Mouse (Mus musculus): ENCODE measurements around the gene Dnm2. TPM values are rescaled to one million over a fixed set of nuclear protein-coding genes. Genes with fewer than 3 reads are reported as not detected.
"Not testable (repeated sequence)": the region's sequence is repeated elsewhere in the genome, so short reads cannot be mapped to it uniquely, and the experiment has no call there.

Gene Dnm2
- polyA plus RNA-seq, 1 experiment: 39.0 TPM

DNA sequence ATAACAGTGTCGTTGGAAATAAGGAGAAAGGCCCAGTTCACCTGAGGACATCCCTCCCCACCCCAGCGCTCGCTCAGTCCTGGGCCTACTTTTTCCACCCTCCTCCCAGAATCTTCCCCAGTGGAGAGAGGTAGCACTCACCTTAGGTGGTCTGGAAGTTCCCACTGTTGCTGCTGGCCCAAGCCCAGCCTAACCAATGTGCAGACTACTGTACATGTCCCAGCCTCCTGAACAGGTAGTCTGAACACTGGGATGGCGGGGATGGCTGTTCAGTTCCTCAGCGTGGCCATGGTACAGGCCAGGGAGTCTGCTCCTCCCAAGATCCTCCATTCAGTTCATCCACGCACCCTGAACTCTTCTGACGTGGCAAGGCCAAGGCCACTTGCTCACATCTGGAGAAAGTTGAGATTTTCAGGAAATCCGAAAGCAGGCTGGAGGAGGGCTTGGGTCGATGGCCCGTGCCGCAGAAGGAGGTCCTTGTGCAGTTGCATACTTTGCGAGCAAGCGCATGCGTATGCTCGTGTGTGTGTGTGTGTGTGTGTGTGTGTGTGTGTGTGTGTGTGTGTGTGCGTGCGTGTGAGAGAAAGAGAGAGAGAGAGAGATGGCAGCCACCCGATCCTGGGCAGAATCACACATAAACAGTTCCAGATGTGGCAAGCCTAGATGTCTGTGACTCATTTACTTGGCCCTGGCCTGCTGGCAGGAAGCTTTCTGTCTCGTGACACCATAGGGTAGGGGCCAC, 71.8 kb downstream of the Dnm2 start:
- peak overlapping the region; percentile 25; the same call in 1 of the 2 replicates for H3K4me3 ChIP-seq (ENCODE audit: insufficient read depth, low read depth, low read length)
- peak overlapping the region; percentile 68 for H3K27ac ChIP-seq (replicated peaks; ENCODE audit: low read depth, low read length)
- H3K4me1 ChIP-seq (ENCODE audit: control insufficient read depth, insufficient read depth, insufficient read length, low read length): peaks cover 8% of the 10 kb centered on the region

DNA sequence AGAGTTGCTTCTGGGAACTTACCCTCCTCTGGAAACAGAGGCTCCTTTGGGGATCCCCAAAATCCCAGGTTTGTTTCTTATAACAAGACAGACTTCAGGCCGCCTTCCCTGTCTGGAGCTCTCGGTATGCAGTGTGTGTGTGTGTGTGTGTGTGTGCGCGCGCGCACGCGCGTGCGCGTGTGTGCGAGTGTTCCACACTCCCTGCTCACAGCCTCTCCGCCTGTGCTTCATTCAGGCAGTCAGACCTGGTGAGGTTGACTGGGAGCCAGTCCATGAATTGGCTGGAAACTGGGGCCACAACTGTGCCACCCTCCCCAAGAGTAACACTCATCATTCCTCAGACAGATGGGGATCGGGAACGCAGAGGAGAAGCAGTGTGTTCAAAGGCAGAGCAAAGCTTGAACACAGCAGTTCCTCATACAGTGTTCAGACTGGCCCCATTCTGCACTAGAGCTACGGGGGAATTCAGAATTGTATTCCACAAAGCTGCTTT, 72.4 kb downstream of the Dnm2 start:
- H3K4me1 ChIP-seq (ENCODE audit: control insufficient read depth, insufficient read depth, insufficient read length, low read length): peaks cover 8% of the 10 kb centered on the region
- H3K4me3 ChIP-seq (ENCODE audit: insufficient read depth, low read depth, low read length): no peak overlapping the region
- peak overlapping the region; percentile 68 for H3K27ac ChIP-seq (replicated peaks; ENCODE audit: low read depth, low read length)

DNA sequence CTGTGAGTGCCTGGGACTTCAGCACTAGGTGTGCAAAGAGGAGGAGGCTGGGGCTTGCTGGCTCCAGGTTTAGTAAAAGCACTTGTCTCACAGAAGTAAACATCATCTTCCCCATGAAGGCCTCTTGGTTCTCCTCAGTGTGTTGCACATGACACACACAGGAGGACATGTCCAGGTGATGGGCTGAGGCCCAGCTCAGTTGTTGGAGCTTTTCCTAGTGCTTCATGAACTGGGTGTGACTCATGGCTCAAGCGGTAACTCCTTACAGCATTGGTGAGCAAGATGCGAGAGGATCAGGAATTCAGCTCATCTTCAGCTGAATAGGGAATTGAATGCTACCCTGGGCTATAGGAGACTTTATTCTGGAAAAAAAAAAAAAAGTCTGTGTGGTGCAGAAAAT, 73.0 kb downstream of the Dnm2 start:
- H3K27ac ChIP-seq (replicated peaks; ENCODE audit: low read depth, low read length): no peak overlapping the region

DNA sequence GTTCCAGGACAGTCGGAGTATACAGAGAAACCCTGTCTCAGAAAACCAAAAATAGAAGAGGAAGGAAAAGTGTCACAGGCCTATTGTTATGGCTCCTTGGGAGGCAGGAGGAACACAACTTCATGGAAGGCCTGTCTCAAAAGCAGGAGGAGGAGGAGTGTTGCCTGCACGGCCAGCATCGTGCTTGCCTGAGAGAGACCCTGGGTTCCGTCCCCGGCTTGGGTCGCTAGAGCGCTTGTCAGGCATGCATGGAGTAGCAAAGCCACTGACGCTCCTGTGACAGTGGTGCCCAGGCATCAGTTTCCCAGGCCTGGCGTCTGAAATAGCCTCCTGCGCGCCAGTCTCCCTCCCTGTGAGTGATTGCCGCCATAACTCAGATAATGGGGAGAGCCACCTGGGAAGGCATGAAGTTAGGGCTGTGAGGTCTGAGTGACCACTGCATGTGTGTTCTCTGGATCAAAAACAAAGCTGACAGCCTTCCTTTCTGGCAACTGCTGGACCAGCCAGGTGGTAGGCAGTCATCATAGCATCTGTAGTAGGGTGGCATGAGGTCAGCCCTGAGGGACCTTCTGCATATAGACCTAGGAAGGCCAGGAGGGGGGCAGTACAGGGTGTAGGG, 73.7 kb downstream of the Dnm2 start:
- peaks cover 8% of the 10 kb centered on the region for H3K4me1 ChIP-seq (ENCODE audit: control insufficient read depth, insufficient read depth, insufficient read length, low read length)
- no peak overlapping the region for H3K27ac ChIP-seq (replicated peaks; ENCODE audit: low read depth, low read length)
- H3K4me3 ChIP-seq (ENCODE audit: insufficient read depth, low read depth, low read length): no peak overlapping the region

More for the DNA sequence above, 73.0 kb downstream of the Dnm2 start:
- H3K4me1 ChIP-seq (ENCODE audit: control insufficient read depth, insufficient read depth, insufficient read length, low read length): peaks cover 8% of the 10 kb centered on the region
- H3K4me3 ChIP-seq (ENCODE audit: insufficient read depth, low read depth, low read length): no peak overlapping the region

DNA sequence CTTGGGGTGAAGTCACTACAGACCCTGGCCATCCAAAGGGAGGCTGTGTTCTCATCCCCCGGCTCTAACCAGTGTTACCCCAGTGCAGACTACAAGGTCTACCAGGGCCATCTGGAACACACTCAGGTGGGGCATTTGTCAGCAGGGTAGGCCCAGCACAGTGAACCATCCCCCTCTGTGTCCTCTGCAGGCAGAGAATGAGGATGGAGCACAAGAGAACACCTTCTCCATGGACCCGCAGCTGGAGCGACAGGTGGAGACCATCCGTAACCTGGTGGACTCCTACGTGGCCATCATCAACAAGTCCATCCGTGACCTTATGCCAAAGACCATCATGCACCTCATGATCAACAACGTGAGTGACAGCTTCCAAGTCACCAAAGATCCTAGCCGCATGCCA, 78.6 kb downstream of the Dnm2 start:
- Histone ChIP-seq H3K4me1 (ENCODE audit: control insufficient read depth, insufficient read depth, insufficient read length, low read length) (no peaks in the 10 kb centered on the region), H3K4me3 (ENCODE audit: insufficient read depth, low read depth, low read length) (no peak overlapping the region), H3K27ac (replicated peaks; ENCODE audit: low read depth, low read length) (no peak overlapping the region)

DNA sequence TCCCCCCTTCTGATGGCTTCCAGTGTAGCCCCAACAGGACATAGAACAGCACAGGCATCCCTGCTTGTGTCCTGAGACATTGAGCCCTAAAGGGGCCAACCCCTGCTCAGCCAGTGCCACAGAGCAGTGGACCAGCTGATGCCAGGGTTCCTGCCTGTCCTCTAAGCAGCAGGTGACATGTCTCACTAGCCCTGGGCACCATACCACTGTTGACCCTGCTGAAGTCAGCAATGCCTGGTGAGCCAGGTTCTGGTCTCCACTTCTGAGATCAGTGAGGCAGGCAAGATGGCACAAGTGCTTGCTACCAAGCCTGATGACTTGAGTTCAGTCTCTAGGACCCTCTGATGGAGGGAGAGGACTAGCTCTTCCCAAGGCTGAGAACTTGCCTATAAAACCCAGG, 81.1 kb downstream of the Dnm2 start:
- H3K4me1 ChIP-seq (ENCODE audit: control insufficient read depth, insufficient read depth, insufficient read length, low read length): peaks cover 4% of the 10 kb centered on the region; the same call in 1 of the 2 replicates
- H3K27ac ChIP-seq (replicated peaks; ENCODE audit: low read depth, low read length): no peak overlapping the region
- H3K4me3 ChIP-seq (ENCODE audit: insufficient read depth, low read depth, low read length): no peak overlapping the region

DNA sequence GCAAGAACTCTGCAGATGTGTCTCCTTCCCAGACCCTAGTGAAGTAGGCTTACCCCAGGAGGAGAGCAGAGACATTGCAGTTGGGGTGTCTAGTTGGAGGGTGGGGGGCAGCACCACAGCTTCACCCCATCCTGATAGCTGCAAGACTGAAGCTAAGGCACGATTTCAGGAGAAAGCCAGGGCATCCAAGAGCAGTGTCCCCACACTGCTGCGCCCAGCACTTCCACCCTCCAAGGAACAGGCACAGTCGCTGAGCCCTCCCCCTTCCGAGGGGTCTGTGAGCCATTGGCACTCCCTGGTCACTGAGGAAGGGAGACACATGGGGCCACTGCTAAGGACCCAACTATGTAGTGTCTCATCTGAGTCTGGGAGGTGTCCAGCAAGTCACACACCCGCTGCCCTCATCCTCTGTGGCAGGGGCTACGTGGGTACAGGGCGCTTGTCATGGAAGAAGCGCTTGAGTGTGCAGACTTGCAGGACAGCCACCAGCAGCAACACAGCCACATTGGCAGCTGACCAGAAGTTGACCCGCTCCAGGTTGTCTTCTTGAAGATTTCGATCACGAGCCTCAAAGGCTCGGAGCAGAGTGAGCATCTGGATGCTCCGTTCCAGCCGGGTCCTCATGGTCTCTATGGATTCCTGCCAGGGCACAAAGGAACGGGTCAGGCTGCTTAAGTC, 83.2 kb downstream of the Dnm2 start:
- no peak overlapping the region for H3K27ac ChIP-seq (replicated peaks; ENCODE audit: low read depth, low read length)
- peaks cover 4% of the 10 kb centered on the region; the same call in 1 of the 2 replicates for H3K4me1 ChIP-seq (ENCODE audit: control insufficient read depth, insufficient read depth, insufficient read length, low read length)
- no peak overlapping the region for H3K4me3 ChIP-seq (ENCODE audit: insufficient read depth, low read depth, low read length)

DNA sequence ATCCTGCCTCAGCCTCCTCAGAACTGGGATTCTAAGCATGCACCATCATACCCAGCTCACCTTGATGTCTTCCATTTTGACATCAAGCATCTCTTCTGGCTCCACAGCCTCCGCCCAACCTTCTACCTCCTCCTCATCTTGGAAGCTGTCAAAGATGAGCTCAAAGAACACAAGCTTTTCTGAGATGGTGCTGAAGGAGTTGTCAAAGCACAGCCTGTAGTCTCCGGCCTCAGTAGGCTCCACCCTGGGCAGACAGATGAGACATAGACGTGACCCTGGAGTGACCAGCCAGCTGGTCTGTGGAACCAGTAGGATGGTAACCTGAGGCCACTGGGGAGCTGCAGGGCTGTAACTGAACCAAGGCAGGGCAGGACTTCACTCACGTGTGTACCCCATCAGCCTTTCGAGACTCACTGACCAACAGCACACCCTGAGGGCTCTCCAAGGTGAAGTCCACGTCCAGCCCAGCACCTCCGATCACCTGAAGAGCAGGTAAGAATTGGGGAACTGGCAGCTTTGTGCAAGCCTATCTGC, 84.2 kb downstream of the Dnm2 start:
- peak overlapping the region; percentile 78 for H3K4me3 ChIP-seq (ENCODE audit: insufficient read depth, low read depth, low read length)

DNA sequence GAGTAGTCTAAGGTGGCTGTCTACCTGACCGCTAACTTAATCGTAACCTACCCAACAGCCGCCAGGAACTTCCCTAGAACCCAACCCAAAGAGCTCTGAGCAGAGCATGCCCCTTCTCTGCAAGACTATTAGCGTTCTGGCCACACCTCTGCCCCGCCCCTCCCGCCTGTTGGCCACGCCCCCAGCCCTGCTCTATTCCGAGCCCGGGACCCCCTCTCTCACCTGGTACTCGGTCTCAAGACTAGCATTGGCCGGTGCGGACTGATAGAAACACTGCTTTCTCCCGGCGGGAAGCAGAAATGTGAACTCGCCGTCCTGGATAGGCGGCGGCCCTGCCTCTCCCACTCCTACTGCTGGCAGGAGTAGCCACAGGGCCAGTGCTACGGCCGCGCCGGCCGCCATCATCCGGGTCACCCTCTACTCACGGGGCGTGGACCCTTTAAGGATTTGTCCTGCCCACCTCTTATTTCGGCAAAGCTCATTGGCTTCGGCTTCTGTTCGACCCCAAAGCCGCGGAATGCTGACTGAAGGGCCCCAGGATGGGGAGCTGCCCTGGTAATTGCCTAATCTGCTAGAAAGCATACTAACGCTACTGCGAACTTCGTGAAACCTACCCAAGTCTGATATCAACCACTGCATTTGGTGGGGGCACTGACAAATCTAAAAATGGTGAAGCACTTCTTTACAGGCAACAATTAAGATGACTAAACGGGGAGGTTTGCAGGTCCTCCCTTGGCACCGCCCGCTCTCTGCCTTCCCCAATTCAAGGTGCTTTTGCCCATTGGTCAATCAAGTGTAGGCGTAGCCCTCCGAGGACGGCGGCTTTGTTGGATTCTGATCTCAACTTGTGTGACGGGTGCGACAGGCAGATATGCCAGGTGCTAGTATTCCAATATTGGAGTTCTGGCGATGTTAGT, 85.3 kb downstream of the Dnm2 start, which contains the start of gene Tmed1:
Tmed1 (minus strand) TSS at position 481 of the 917 bp plus-strand sequence.
- Histone ChIP-seq H3K4me1 (ENCODE audit: control insufficient read depth, insufficient read depth, insufficient read length, low read length) (peaks cover 4% of the 10 kb centered on the region; the same call in 1 of the 2 replicates), H3K4me3 (ENCODE audit: insufficient read depth, low read depth, low read length) (peak within 1 kb of the TSS; percentile 78), H3K27ac (replicated peaks; ENCODE audit: low read depth, low read length) (peak within 1 kb of the TSS; percentile 94)

More for the DNA sequence above, 84.2 kb downstream of the Dnm2 start:
- H3K4me1 ChIP-seq (ENCODE audit: control insufficient read depth, insufficient read depth, insufficient read length, low read length): peaks cover 4% of the 10 kb centered on the region; the same call in 1 of the 2 replicates
- no peak overlapping the region for H3K27ac ChIP-seq (replicated peaks; ENCODE audit: low read depth, low read length)

DNA sequence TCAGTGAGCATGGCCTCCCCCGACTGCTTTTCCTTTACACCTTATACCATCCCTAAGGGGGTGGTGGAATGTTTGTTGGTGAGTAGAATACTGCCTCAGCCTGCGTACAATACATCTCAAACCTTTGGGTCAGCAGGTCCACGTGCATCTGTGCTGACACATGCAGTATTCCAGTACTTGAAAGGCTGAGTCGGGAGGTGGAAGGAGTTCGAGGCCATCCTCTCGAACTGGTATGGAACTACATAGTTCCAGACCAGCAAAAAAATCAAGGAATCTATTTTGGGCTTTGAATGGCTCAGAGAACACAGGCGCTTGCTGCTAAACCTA, 85.9 kb downstream of the Dnm2 start:
- no peak overlapping the region for H3K27ac ChIP-seq (replicated peaks; ENCODE audit: low read depth, low read length)
- peaks cover 4% of the 10 kb centered on the region; the same call in 1 of the 2 replicates for H3K4me1 ChIP-seq (ENCODE audit: control insufficient read depth, insufficient read depth, insufficient read length, low read length)
- H3K4me3 ChIP-seq (ENCODE audit: insufficient read depth, low read depth, low read length): peak overlapping the region; percentile 54

DNA sequence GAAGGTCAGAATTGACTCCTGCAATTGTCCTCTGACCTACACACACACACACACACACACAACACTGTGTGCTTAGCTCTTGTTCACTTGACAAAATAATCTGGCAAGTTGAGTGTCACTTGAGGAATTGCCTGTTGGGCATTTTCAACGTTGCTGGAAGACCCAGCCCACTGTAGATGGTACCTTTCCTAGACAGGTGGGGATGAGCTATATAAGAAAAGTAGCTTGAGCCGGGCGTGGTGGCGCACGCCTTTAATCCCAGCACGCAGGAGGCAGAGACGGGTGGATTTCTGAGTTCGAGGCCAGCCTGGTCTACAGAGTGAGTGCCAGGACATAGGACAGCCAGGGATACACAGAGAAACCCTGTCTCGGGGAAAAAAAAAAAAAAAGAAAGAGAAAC, 86.3 kb downstream of the Dnm2 start:
- H3K4me3 ChIP-seq (ENCODE audit: insufficient read depth, low read depth, low read length): 0 out of 2 replicates have a peak overlapping the region, but pooled peaks have one; percentile 54
- no peak overlapping the region for H3K27ac ChIP-seq (replicated peaks; ENCODE audit: low read depth, low read length)
- peaks cover 4% of the 10 kb centered on the region; the same call in 1 of the 2 replicates for H3K4me1 ChIP-seq (ENCODE audit: control insufficient read depth, insufficient read depth, insufficient read length, low read length)

DNA sequence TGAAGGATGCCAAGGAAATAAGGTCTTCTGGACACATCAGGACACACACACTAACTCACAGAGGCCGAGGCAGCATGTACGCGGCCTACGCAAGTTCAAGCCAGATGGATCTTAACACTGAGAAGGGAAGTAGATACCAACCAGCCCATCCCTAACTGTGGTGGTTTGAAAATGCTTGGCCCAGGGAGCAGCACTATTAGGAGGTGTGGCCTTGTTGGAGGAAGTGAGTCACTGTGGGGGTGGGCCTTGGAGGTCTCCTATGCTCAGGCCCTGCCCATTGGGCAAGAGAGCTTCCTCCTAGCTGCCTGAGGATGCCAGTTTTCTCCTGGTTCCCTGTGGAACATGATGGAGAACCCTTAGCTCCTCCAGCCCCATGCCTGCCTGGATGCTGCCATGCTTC, 88.8 kb downstream of the Dnm2 start:
- H3K27ac ChIP-seq (replicated peaks; ENCODE audit: low read depth, low read length): no peak overlapping the region
- H3K4me3 ChIP-seq (ENCODE audit: insufficient read depth, low read depth, low read length): no peak overlapping the region
- H3K4me1 ChIP-seq (ENCODE audit: control insufficient read depth, insufficient read depth, insufficient read length, low read length): peaks cover 4% of the 10 kb centered on the region; the same call in 1 of the 2 replicates

DNA sequence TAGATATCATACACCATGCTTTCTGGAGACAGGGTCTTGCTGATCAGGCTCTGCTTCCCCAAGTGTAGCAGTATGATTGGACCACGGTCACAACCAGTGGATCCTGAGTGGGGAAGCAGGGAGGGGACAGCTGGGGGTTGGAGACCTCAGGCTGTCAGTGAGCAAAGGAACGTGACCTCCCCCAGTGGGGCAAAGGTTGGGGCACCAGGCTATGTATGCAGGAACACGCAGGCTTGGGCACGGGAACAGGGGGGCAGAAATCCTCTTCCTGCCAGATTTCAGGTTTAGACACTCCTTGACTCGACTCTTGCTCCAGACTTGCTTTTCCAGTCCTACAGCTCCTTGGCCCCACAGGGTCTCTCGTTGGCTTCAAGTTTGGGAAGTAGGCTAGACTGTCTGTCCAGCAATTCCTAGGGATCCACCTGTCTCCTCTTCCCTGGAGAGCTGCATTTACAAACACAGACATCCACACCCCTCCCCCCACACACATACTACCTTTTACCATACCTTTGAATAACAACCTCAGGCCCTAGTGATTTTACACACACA, 93.3 kb downstream of the Dnm2 start:
- no peak overlapping the region for H3K4me3 ChIP-seq (ENCODE audit: insufficient read depth, low read depth, low read length)
- H3K4me1 ChIP-seq (ENCODE audit: control insufficient read depth, insufficient read depth, insufficient read length, low read length): no peaks in the 10 kb centered on the region
- no peak overlapping the region for H3K27ac ChIP-seq (replicated peaks; ENCODE audit: low read depth, low read length)

DNA sequence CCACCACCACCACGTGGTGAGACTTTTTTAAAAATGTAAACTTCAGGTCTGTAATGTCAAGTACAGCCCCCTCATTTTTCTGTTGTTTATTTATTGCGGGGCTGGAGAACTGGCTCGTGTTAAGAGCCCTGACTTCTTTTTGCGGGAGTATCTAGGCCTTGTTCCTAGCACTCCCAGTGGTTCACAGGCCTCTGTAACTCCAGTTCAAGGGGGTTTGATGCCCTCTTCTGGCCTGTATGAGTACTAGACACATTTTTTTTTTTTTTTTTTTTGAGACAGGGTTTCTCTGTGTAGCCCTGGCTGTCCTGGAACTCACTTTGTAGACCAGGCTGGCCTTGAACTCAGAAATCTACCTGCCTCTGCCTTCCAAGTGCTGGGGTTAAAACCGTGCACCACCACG, 94.0 kb downstream of the Dnm2 start:
- H3K27ac ChIP-seq (replicated peaks; ENCODE audit: low read depth, low read length); H3K4me1 ChIP-seq (ENCODE audit: control insufficient read depth, insufficient read depth, insufficient read length, low read length); H3K4me3 ChIP-seq (ENCODE audit: insufficient read depth, low read depth, low read length): not testable (repeated sequence)

All from brown adipose tissue, adult 24 weeks (tissue).